Mouse (Mus musculus): ENCODE data around the gene AB124611. TPM values are rescaled to one million over a fixed set of nuclear protein-coding genes. Genes with fewer than 3 reads are reported as not detected.

The AB124611 gene
- polyA plus RNA-seq, 1 experiment = 69.1 TPM

GRCm38 (mm10) chr9:21568657-21569255 is 42.8 kb downstream of the AB124611 start:
- no peak for TF ChIP-seq POLR2A (IDR thresholded peaks at IDR 0.05; ENCODE audit: low read depth, low read length)
- no peak for TF ChIP-seq CTCF (IDR thresholded peaks at IDR 0.05; ENCODE audit: extremely low read depth, insufficient read depth, insufficient read length, insufficient replicate concordance)
- peaks cover 11% of the 10 kb centered on the region for H3K36me3 ChIP-seq (ENCODE audit: control insufficient read depth, insufficient read depth, low read length)
- no peaks in the 10 kb centered on the region for H3K27me3 ChIP-seq (ENCODE audit: control insufficient read depth, insufficient read depth, low read length)
- H3K4me3 ChIP-seq (ENCODE audit: extremely low read depth, insufficient read depth, insufficient read length) = no peak overlapping the region
- H3K27ac ChIP-seq (ENCODE audit: insufficient read depth, low read length) = no peak overlapping the region
- H3K4me1 ChIP-seq (ENCODE audit: control insufficient read depth, insufficient read depth, insufficient read length) = peaks cover 5% of the 10 kb centered on the region
- no peak for DNase-seq (ENCODE audit: low read depth in 1 of 2, low spot score in 2 of 2)
- 92% methylated on average over 8 of the region's 8 CpGs for WGBS

GRCm38 (mm10) chr9:21574012-21574801 is 48.2 kb downstream of the AB124611 start:
- H3K27ac ChIP-seq (ENCODE audit: insufficient read depth, low read length) = no peak overlapping the region
- no peak for TF ChIP-seq POLR2A (IDR thresholded peaks at IDR 0.05; ENCODE audit: low read depth, low read length)
- H3K4me1 ChIP-seq (ENCODE audit: control insufficient read depth, insufficient read depth, insufficient read length) = no peaks in the 10 kb centered on the region
- H3K4me3 ChIP-seq (ENCODE audit: extremely low read depth, insufficient read depth, insufficient read length) = no peak overlapping the region
- H3K27me3 ChIP-seq (ENCODE audit: control insufficient read depth, insufficient read depth, low read length) = no peaks in the 10 kb centered on the region
- H3K36me3 ChIP-seq (ENCODE audit: control insufficient read depth, insufficient read depth, low read length) = peaks cover 21% of the 10 kb centered on the region
- DNase-seq (ENCODE audit: low read depth in 1 of 2, low spot score in 2 of 2) = no peak
- 92% methylated on average over 8 of the region's 8 CpGs for WGBS

- Histone ChIP-seq H3K4me3 (ENCODE audit: extremely low read depth, insufficient read depth, insufficient read length) (no peak overlapping the region), H3K36me3 (ENCODE audit: control insufficient read depth, insufficient read depth, low read length) (peaks cover 15% of the 10 kb centered on the region), H3K27ac (ENCODE audit: insufficient read depth, low read length) (no peak overlapping the region), H3K4me1 (ENCODE audit: control insufficient read depth, insufficient read depth, insufficient read length) (no peaks in the 10 kb centered on the region), H3K27me3 (ENCODE audit: control insufficient read depth, insufficient read depth, low read length) (no peaks in the 10 kb centered on the region)
- TF ChIP-seq CTCF (IDR thresholded peaks at IDR 0.05; ENCODE audit: extremely low read depth, insufficient read depth, insufficient read length, insufficient replicate concordance) = no peak
- no peak for TF ChIP-seq POLR2A (IDR thresholded peaks at IDR 0.05; ENCODE audit: low read depth, low read length)
- WGBS = 91% methylated on average over 10 of the region's 10 CpGs
- DNase-seq (ENCODE audit: low read depth in 1 of 2, low spot score in 2 of 2) = no peak
Measured at GRCm38 (mm10) chr9:21575253-21575652, 49.3 kb downstream of the AB124611 start.

- no peak overlapping the region for H3K4me3 ChIP-seq (ENCODE audit: extremely low read depth, insufficient read depth, insufficient read length)
- 97% methylated on average over 1 of the region's 1 CpGs for WGBS
- no peak overlapping the region for H3K27ac ChIP-seq (ENCODE audit: insufficient read depth, low read length)
- no peaks in the 10 kb centered on the region for H3K4me1 ChIP-seq (ENCODE audit: control insufficient read depth, insufficient read depth, insufficient read length)
- DNase-seq (ENCODE audit: low read depth in 1 of 2, low spot score in 2 of 2) = no peak
- H3K27me3 ChIP-seq (ENCODE audit: control insufficient read depth, insufficient read depth, low read length) = no peaks in the 10 kb centered on the region
- TF ChIP-seq CTCF (IDR thresholded peaks at IDR 0.05; ENCODE audit: extremely low read depth, insufficient read depth, insufficient read length, insufficient replicate concordance) (no peak), POLR2A (IDR thresholded peaks at IDR 0.05; ENCODE audit: low read depth, low read length) (no peak)
- H3K36me3 ChIP-seq (ENCODE audit: control insufficient read depth, insufficient read depth, low read length) = peaks cover 15% of the 10 kb centered on the region
Measured at GRCm38 (mm10) chr9:21576286-21576685, 50.3 kb downstream of the AB124611 start.

GRCm38 (mm10) chr9:21578226-21578625 is 52.2 kb downstream of the AB124611 start:
- peaks cover 15% of the 10 kb centered on the region for H3K36me3 ChIP-seq (ENCODE audit: control insufficient read depth, insufficient read depth, low read length)
- TF ChIP-seq CTCF (IDR thresholded peaks at IDR 0.05; ENCODE audit: extremely low read depth, insufficient read depth, insufficient read length, insufficient replicate concordance) (no peak), POLR2A (IDR thresholded peaks at IDR 0.05; ENCODE audit: low read depth, low read length) (no peak)
- H3K4me3 ChIP-seq (ENCODE audit: extremely low read depth, insufficient read depth, insufficient read length) = no peak overlapping the region
- no peaks in the 10 kb centered on the region for H3K27me3 ChIP-seq (ENCODE audit: control insufficient read depth, insufficient read depth, low read length)
- DNase-seq (ENCODE audit: low read depth in 1 of 2, low spot score in 2 of 2) = no peak
- 80% methylated on average over 3 of the region's 3 CpGs for WGBS
- H3K27ac ChIP-seq (ENCODE audit: insufficient read depth, low read length) = no peak overlapping the region
- no peaks in the 10 kb centered on the region for H3K4me1 ChIP-seq (ENCODE audit: control insufficient read depth, insufficient read depth, insufficient read length)

- DNase-seq (ENCODE audit: low read depth in 1 of 2, low spot score in 2 of 2) = no peak
- peaks cover 28% of the 10 kb centered on the region for H3K36me3 ChIP-seq (ENCODE audit: control insufficient read depth, insufficient read depth, low read length)
- H3K4me1 ChIP-seq (ENCODE audit: control insufficient read depth, insufficient read depth, insufficient read length) = no peaks in the 10 kb centered on the region
- no peak overlapping the region for H3K27ac ChIP-seq (ENCODE audit: insufficient read depth, low read length)
- TF ChIP-seq POLR2A (IDR thresholded peaks at IDR 0.05; ENCODE audit: low read depth, low read length) = no peak
- 97% methylated on average over 1 of the region's 1 CpGs for WGBS
- H3K27me3 ChIP-seq (ENCODE audit: control insufficient read depth, insufficient read depth, low read length) = no peaks in the 10 kb centered on the region
- H3K4me3 ChIP-seq (ENCODE audit: extremely low read depth, insufficient read depth, insufficient read length) = no peak overlapping the region
Measured at GRCm38 (mm10) chr9:21585401-21585800, 59.4 kb downstream of the AB124611 start.
